Mouse (Mus musculus) right cerebral cortex, postnatal 10 days (tissue): Measurements from ENCODE around the gene Mafg.
A peak's percentile ranks its signal among the peaks of the same experiment; 100 is the strongest.

Experiments
- DNase-seq, 2 experiments: peaks; one replicate each; pipeline ENCODE4 v3.0.0; 2021; ENCODE audit warnings: low spot score in 2 of 2

The Mafg gene

DNA sequence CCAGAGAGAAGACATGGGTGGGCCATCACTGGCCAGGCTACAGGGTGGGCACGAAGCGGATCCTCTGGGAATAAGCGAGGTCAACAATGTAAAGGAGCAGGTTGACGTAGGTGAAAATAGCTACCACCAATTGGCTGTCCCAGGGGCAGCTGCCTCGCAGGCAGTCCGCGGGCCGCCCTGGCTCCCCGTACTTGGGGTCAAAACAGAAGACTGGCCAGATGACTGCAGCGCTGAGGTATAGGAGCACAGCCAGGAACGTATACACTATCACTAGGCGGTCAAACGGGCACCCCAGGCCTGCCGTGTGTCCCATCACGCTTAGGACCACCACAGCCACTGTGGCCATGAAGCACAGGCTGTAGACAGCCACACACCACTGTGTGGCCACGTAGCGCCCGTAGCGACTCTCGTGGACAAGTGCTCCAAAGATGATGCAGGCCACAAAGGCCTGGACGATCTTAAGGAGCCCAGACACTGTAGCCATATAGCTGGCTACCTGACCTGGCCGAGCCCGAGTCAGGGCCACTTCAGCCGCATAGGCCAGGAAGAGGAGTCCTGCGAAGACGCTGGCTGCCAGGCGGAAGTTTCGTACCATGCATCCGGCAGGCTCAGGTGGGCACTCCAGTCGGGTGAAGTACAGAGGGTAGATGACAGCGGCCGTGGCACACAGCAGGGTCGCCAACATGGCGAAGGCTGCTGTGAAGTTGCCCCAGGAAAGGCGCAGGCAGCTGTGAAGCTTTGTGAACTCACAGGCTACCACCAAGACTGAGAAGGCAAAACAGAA, 13.8 kb upstream of the Mafg start:
- DNase-seq, result no peak

DNA sequence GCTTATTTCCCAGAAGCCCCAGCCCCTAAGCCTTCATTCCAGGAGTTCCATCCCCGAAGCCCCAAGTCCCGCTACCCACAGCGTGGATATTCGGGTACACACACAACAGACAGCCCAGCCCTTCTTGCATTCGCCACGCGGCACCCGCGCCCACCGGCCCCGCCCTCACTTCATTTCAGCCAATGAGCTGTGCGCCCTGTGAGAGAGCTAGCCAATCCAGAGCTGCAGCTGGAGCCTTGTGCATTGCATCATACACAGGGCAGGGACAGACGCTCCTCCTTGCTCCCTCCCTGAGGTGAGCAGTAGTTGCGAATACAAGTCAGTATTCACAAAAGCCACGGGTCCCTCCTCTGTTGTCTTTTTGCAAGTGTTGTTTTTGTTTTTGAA, 10.2 kb upstream of the Mafg start, which contains the start of gene Pycr1:
Gene Pycr1, minus strand, starts transcription at position 169 of the 387 bp plus-strand sequence.
- peak; percentile 96 for DNase-seq

DNA sequence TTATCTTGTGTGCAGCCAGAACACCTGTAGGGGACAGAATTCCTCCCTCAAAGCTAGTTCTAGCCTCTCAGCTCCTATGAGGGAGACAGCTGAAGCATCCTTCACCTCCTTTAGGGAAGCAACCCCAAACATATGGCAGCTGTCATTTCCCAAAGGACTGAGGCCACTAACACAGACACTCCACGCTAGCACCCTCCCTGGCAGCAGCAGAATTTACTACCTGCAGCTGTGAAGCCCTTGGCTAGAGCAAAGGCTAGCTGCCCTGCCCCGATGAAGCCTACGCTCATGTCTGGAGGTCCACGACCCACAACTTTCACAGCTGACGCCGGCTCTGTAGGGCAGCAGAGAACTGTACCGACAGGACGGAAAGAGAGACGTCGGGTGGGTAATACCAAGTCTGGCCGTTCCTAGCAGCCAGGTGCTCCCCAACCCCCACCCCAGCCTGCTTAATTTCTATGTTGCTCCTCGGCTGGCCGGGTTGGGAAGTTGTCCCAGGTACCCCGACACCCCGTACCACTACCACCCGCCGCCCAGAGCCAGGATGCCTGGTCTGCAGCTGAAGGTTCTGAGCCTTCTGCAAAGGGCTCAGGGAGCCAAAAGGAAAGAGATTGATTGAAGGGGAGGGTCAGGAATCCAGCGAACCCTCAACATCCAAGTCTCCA, 9.7 kb upstream of the Mafg start:
- no peak for DNase-seq

DNA sequence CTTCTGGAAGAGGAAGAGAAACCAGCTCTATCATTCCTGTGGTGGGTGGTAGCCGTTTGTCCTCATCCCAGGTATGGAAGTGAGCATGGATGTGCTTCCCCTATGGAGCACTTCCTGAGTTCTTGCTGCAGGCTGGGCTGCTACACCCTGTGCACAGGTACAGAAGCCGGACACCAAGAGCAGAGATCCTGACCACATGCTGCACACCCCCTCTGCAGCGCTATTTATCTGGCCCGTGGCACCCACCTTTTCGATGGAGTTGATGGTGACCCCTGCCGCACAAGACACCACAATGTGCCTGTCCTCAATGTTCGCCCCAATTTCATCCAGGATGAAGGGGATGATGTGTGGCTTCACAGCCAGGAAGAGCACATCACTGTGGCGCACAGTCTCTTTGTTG, 8.5 kb upstream of the Mafg start:
- DNase-seq, result no peak

DNA sequence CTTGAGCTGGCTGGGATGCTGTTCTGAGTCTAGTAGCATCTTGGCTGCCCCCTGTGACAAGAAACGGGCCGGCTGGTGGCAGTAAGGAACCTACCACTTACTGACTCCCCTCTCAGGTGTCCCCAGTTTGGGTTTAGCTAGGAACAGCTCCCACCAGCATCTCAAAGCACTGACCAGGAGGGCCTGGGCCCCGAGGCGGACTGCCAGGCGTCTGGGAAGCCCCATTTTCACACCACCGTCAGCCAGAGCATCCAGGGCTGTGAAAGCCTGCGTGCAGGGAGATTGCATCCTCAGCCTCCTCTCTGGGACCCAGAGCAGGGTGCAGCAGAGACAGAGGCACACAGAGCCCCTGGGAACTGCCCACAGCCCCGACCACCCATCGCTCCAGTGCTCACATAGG, 7.9 kb upstream of the Mafg start:
- DNase-seq, result no peak

DNA sequence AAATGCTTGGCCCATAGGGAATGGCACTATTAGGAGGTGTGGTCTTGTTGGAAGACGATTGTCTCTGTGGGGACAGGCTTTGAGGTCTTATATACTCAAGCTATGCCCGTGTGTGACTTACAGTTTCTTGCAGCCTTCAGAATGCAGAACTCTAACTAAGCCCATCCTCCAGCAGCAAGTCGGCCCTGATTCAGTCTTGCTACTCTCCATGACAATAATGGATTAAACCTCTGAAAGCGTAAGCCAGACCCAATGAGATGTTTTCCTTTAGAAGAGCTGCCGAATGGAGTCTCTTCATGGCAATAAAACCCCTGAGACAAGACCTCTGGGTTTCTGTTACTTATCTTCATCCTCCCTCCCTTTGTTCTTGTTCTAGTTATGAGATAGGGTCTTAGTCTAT, 1.4 kb upstream of the Mafg start:
- DNase-seq, result no peak

DNA sequence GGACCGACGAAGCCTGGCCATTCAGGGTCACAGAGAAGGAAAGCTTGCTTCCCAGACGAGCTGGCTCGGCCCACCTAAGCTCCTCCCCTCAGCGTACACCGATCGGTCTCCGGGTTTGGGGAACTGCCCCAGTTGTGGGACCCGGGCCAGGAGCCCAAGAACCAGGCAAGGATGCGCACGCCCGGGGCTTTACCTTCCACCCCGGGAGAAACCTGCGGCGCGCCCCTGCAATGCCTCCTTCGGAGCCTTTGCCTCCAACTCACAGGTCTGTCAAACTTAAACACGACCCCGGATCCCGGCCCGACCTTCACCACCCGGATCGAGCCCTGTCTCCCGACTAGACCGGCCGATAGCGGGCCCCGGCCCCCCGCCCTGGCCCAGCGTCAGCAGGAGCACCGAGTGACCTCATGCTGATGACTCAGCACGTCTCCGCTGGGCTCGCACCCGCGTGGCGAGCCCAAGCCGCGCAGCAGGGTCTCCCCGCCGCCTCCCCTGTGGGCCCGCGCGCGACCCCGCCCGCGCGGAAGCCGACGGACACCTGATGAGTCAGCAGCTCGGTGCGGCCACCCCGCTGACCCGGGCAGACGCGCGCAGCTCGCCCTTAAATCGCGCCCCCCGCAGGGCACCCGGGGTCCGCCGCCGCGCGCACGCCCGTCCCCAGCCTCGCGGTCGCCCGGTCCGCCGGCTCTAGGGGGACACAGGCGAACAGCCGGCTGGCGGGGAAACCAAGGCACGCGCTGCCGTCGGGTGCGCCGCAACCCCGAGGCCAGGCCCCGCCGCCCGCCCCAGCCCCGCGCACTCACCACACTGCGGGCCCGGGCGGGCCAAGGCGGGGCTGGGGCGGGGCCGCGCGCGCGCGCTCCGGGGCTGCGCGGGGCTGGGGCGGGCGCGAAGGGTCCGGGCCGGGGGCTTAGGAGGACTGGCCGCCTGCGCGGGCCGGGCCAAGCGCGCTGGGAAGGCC, 561 bp downstream of the Mafg start:
- DNase-seq, result peak; percentile 78 to 82

DNA sequence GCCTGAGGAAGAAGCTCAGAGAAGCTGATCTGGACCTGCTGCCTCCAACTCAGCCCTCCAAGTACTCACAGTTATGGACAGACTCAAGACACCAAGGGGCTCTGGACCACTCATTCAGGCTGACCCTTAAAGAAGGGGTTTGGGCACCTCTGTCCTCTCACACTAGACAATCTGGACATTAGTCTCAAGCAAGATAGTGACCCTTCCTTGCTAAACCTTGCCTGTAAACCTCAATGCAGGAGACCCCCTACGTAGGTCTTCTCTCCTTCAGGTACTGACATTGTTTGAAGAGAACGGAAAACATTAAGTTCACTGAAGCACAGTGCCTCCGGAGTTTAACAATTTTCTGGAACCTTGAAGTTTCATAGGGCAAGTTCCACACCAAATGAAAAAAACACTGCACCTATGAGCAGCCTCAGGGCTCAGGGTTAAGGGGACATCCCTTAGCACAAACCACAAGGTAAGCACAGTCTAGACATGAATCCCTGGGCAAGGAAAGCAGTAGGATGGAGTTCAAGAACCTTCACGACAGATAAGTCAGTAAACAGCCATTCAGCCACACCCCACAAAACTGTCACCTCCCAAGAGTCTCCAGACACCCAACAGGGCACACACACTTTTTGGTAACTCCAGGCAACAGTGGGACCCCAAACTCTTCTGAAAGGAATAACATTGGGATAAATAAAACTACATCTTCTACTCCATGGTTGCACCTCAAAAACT, 1.5 kb downstream of the Mafg start:
- no peak for DNase-seq

DNA sequence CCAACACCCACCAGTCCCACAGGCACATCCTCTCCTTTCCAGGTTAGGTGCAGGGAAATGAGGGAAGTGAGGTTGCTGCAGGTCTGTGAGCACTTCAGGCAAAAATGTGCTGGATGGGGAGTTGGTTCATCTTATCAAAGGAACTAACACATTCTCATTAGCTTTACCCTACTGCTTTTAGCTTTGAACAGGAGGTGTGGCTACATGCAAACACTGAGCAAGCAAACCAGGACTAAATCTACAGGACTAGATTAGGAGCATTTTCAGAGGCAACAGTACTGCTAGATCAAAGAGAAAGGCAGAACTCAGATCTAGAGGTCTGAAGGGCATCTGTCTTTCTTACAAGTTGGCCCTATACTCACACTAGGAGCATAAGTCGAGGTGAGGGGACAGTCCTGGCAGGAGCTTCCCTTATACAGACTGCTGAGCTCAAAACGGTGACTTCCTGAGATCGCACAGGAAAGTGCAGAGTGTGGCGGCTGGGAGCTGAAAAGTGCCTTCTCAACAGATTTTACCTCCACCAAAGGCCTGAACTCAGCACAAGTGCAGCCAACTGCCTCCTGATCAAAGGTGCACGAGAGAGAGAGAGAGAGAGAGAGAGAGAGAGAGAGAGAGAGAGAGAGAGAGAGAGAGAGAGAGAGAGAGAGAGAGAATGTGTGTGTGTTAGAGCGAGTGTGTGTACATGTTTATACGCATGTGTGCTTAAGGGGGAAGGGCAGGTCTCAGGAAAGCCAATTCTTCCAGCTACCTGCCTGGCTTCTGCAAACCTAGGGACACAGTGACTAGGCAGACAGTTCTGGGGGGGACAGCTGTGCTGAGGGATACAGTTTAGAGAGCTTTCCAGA, 2.3 kb downstream of the Mafg start:
- peak in 1 of 2 experiments; percentile 26 for DNase-seq

DNA sequence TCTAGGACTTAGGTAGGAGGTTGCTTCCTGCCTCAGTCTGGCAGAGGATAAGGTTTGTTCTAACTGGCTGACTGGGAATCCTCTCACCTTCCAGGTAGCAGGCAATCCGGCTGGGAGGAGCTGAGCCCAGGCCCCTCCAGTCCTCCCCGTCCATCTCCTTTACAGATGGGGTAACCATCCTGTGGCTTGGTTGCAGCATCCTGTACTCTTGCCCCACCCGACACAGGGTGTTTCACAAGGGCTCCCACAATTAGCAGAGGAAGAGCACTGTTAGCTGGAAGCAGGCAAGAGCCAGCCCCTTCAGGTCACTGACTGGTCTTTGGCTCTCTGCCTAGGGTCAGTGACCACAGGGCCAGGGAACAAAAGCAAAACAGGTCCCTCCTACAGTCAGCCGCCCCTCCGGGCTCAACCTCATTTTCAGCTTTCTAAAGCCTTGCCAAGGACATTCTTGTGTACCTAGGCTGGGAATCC, 3.0 kb downstream of the Mafg start:
- peak in 1 of 2 experiments; percentile 35 for DNase-seq

DNA sequence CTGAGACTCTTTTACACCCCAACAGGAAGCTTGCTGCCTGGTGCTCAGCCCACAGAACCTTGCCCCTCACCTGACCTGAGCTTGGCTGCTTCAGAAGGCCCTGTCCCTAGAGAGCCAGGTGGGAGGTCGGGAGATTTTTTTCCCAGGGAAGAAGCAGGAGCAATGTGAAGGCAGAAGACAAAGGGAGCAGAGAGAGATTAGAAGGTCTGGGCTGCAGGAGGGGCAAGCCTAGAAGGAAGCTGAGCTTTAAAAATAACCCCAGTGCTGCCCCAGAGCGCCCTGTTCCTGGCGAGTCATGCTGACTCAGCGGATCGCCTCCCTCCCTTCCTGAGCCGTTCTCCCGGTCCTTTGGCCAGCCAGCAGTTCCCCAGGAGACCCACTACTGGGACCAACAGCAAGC, 3.5 kb downstream of the Mafg start:
- no peak for DNase-seq

DNA sequence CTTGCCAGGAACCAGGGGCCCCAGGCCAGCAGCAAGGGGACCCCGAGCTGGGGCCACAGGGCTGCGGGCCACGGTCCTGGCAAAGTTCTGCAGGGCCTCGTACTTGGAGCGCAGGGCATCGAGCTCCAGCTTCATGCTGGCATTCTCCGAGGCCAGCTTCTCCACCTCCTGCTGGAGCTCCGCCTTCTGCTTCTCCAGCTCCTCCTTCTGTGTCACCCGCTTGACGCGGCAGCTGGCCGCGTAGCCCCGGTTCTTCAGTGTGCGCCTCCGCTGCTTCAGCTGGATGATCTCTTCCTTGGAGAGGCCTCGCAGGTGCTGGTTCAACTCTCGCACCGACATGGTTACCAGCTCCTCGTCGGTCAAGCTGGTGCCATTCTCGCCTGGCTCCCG, 4.1 kb downstream of the Mafg start:
- no peak for DNase-seq

DNA sequence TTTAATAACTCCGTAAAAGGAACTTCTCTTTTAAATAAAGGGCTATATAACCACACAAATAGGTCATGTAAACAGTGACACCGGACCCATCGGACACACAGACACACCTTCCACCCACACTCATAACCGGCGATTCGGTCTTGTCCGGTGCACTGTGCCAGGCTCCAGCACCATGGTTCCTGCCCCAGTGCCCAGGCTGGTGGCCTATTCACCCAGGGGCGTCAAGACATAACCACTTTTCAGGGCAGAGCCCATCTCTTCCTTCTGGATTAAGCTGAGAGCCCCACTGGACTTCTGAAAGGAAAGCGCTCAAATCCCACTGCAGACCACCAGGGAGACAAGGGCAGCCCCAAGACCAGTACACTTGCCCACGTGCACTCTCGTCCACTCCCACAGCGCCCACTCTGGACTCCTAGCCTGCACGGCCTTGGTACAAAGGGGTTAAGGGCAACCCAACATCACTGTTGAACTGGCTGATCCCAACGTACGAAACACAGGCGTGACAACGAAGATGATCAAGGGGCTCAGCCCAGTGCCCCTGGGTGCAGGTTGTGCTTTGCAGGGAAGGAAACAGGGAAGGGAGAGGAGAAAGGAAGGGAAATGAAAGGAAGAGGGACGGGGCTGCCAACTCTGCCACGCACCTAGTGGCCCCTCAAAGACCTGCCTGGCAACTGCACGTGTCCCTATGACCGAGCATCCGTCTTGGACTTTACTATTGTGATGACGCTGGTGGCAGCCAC, 4.6 kb downstream of the Mafg start:
- DNase-seq, result peak in 1 of 2 experiments; percentile 28

DNA sequence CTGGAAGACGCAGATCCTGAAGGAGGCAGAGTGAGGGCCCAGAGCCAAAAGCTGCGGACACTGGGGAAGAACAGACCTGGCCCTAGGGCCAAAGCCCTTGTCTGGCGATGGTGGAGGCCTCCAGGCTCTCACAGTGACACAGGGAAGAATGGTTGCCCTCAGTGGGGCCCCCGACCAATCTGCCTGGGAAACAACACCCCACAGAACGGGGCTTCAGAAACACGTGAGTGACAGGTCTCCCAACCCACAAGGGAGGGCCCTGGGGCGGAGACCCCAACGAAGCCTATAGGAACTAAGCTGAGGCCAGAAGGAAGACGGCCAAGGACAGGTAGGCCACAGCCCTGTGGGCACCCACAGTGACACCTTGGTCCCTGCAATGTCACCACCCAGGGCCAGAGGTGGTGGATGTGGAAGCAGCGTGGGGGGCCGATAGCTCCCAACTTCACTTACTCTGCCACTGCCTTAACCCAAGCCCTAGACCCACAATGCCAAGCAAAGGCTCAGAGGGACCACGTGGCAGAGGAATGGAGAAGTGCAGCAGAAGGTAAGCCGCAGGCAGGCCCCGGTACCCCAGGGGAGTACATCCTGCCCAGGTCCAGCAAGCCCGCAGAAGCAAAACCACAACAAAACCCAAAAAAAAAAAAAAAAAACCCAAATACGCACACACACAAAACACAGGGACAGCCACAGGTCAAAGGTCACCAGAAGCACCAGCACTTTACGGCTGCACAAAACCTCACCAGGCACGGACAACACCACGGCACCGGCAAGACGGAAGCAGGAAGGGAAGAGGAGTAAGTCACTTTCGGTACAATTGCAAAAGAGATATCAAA, 5.7 kb downstream of the Mafg start:
- peak in 1 of 2 experiments; percentile 44 for DNase-seq

DNA sequence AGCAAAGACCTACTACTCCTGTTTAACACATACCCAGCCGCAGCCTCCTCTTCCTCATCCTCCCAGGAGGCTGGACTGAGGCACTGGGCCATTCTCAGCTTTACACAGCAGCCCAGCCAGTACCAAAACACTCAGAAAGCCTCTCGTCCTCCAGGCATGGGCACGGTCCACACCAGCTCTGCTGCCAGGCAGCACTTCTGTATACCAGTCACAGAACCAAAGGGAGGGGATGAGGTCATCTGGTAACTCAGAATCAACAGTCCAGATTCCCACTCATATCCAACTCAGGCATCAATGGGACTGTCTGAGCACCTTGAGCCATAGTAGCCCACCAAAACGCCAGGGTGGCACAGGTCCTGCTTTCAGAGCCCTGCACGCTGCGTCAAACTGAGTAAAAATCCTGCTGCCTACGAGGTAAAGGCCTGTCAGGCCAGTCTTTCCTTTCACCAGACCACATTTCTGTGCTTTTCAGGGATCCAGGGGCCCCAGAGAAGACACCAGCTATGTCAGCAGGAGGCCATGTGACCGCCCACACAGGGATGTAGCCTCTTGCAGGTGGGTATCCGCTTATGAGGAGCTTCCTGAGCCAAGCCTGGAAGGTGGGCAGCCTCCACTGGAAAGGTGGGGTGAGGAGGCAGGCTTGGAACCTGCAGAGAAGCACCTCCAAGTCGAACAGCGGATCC, 6.5 kb downstream of the Mafg start:
- peak in 1 of 2 experiments; percentile 22 for DNase-seq

DNA sequence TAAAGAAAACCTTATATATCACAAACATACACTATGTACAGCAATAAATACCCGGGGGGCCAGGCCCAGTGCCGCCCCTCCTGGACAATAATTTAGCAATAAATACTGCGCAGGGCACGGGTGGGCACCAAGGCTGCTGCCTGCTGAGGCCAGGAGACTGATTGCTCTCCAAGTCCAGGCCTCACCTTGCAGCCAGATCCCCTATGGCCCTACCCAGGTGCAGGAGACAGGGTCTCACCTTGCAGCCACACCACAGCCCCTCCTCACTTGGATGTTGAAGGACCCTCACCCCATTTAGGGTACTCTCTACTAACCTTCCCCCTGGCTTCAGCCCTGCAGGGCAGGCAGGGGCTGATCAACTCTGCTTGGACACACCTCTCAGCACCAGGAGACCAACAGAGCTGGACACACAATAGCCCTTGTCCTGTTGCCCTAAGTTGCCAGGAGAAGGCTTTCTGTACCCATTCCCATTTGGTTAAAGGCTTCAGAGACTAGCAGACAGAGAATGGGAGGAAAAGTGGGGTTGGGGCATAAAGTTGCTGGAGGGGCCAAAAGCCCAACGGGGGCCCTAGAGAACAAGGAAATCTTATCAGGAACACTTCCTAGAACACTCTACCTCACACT, 8.1 kb downstream of the Mafg start, which contains the start of gene Sirt7:
Gene Sirt7, minus strand, starts transcription at position 89 of the 624 bp plus-strand sequence.
- DNase-seq, result no peak

DNA sequence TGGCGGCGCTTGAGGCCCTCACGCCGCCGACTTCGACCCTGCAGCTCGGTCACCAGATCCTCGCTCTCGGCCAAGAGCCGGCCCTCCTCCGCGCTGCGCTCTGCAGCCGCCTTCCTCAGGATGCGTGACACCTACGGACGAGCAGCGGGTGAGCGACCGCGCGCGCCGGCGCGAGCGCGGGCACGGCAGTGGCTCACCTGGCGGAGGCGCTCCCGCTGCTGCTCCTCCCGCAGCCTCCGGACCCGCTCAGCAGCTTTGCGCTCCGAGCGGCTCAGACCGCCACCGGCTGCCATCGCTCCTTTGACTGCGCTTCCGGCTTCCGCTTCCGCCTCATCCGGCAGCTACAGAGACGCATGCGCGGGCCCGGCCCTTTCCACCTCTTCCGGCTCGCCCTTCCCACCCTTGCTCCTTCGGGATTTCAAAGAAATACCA, 8.7 kb downstream of the Mafg start:
- peak; percentile 92 to 93 for DNase-seq
